Mouse (Mus musculus) layer of hippocampus, adult 6 months (tissue): Measurements from ENCODE around the gene Gm21170. TPM values are rescaled to one million over a fixed set of nuclear protein-coding genes. Genes with fewer than 3 reads are reported as not detected.

Experiments
- long read RNA-seq, 2 experiments: library from polyadenylated mRNA; unstranded; transcript quantifications; one replicate each; pipeline ENCODE4 v2.0.0; 2019 to 2020
- polyA plus RNA-seq: library from polyadenylated mRNA; unstranded; fragments of <200 nt; fragmentation: Nextera tagmentation; gene quantifications from 2 replicates; pipeline ENCODE4 v1.2.3, GENCODE M21; 2021

Gm21170 gene
- not detected in 2 replicates for polyA plus RNA-seq
- long read RNA-seq, experiment 1: 0 reads
- long read RNA-seq, experiment 2: 0 reads

GRCm38 (mm10) chrY:47690998-47691397 is at the start of gene Gm21170:
TSS of gene Gm21170 (minus strand) at chrY:47691098.

Other genes starting within 250 kb of the Gm21170 start
- not detected in 2 replicates for gene Gm21256, start 240.1 kb downstream of the Gm21170 start, polyA plus RNA-seq